Mouse (Mus musculus): ENCODE measurements around the gene Opn4.

DNA sequence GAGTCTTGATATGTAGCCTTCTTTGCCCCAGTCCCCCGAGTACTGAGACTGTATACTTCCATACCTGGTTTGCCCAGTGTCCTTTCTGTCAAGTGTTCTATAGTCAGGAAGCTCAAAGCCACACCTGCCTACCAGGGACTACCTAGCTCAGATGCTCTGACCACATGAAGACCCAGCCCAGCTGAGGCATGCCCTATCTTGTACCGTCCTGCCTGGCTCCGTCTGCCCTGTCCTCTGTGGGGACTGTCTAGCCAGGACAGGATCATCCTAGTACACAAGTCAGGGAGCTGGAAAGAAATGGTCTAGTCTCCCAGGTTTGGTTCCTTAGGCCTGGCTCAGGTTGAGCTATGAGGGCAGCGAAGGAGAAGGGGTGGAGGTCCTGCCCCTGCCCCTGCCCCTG lies 31.3 kb downstream of the Opn4 start:
- TF ChIP-seq CTCF (IDR thresholded peaks at IDR 0.05; ENCODE audit: low read depth), result no peak
- TF ChIP-seq EP300 (IDR thresholded peaks at IDR 0.05; ENCODE audit: low read depth), result no peak

Measured in liver, embryonic 14.5 days (tissue).